Mouse (Mus musculus): ENCODE results near the gene 4930578G10Rik. TPM values are rescaled to one million over a fixed set of nuclear protein-coding genes. Genes with fewer than 3 reads are reported as not detected.
"Not testable (repeated sequence)": the region's sequence is repeated elsewhere in the genome, so short reads cannot be mapped to it uniquely, and the experiment has no call there.

4930578G10Rik gene
- total and polyA plus RNA-seq, 3 experiments = not detected

GRCm38 (mm10) chr4:42863487-42863886, 128.1 kb downstream of the 4930578G10Rik start:
- H3K9me3 ChIP-seq (replicated peaks; ENCODE audit: low read length); H3K4me1 ChIP-seq (ENCODE audit: control insufficient read depth in 1 of 2, insufficient read depth in 2 of 2); H3K27me3 ChIP-seq (replicated peaks); H3K36me3 ChIP-seq (replicated peaks in 1 of 2; ENCODE audit: control insufficient read depth in 1 of 2, insufficient read depth in 1 of 2, low read length in 1 of 2); H3K4me3 ChIP-seq (replicated peaks in 1 of 3; ENCODE audit: low read depth in 2 of 3, low read length in 2 of 3, poor library complexity in 1 of 3); in situ Hi-C loops (cut with MboI; ENCODE audit: low pct_ligation_motif_present, low pct_unique_long_range_greater_than_20kb, low sequenced_read_pairs); H3K79me2 ChIP-seq (replicated peaks; ENCODE audit: control insufficient read depth, extremely low read depth, insufficient read depth, poor library complexity, severe bottlenecking); H3K27ac ChIP-seq (ENCODE audit: insufficient read depth, low read depth); H3K4me2 ChIP-seq (ENCODE audit: insufficient read depth, low read depth, poor library complexity, severe bottlenecking); DNase-seq (ENCODE audit: extremely low read depth); H3K9ac ChIP-seq (ENCODE audit: insufficient read depth, low read depth); dilution Hi-C loops (cut with MboI; ENCODE audit: extremely low pct_ligation_motif_present, extremely low pct_unique_long_range_greater_than_20kb, low sequenced_read_pairs): not testable (repeated sequence)

- no peaks in the 10 kb centered on the region for H3K4me1 ChIP-seq (ENCODE audit: control insufficient read depth in 1 of 2, insufficient read depth in 2 of 2)
- TF ChIP-seq ELF1 (IDR thresholded peaks at IDR 0.05; ENCODE audit: low read depth, low read length) (no peak), MEF2A (IDR thresholded peaks at IDR 0.05; ENCODE audit: borderline replicate concordance, low read depth, low read length) (no peak), BHLHE40 (IDR thresholded peaks at IDR 0.05; ENCODE audit: low read depth, low read length) (no peak), NRF1 (IDR thresholded peaks at IDR 0.05; ENCODE audit: low read depth, low read length) (no peak), ETS1 (conservative IDR thresholded peaks at IDR 0.05; ENCODE audit: low read depth, low read length) (no peak), MXI1 (IDR thresholded peaks at IDR 0.05; ENCODE audit: low read depth, low read length) (no peak), EP300 (IDR thresholded peaks at IDR 0.05; ENCODE audit: low read length) (no peak), TCF12 (IDR thresholded peaks at IDR 0.05; ENCODE audit: low read depth, low read length) (no peak), RAD21 (IDR thresholded peaks at IDR 0.05; ENCODE audit: low read depth, low read length) (no peak), MAX (IDR thresholded peaks at IDR 0.05; ENCODE audit: low read length) (no peak), TBP (conservative IDR thresholded peaks at IDR 0.05; ENCODE audit: low read depth, low read length) (no peak), NELFE (IDR thresholded peaks at IDR 0.05; ENCODE audit: low read depth, low read length) (no peak), USF2 (conservative IDR thresholded peaks at IDR 0.05; ENCODE audit: low read depth, low read length) (no peak), MAZ (IDR thresholded peaks at IDR 0.05; ENCODE audit: low read depth, low read length) (no peak), SIN3A (IDR thresholded peaks at IDR 0.05; ENCODE audit: low read length) (no peak), CHD1 (IDR thresholded peaks at IDR 0.05; ENCODE audit: low read depth, low read length) (no peak), CTCF (conservative IDR thresholded peaks at IDR 0.05 in 1 of 2, IDR thresholded peaks at IDR 0.05 in 1 of 2; ENCODE audit: low read depth in 2 of 2, low read length in 2 of 2) (no peak), ZKSCAN1 (IDR thresholded peaks at IDR 0.05; ENCODE audit: borderline replicate concordance, low read depth, low read length) (no peak)
- H3K4me2 ChIP-seq (ENCODE audit: insufficient read depth, low read depth, poor library complexity, severe bottlenecking) = no peak overlapping the region
- H3K9me3 ChIP-seq (replicated peaks; ENCODE audit: low read length) = no peaks in the 10 kb centered on the region
- peaks cover 21% of the 10 kb centered on the region for H3K27me3 ChIP-seq (replicated peaks)
- no peaks in the 10 kb centered on the region for H3K36me3 ChIP-seq (replicated peaks in 1 of 2; ENCODE audit: control insufficient read depth in 1 of 2, insufficient read depth in 1 of 2, low read length in 1 of 2)
- H3K27ac ChIP-seq (ENCODE audit: insufficient read depth, low read depth) = no peak overlapping the region
- dilution Hi-C loops (cut with MboI; ENCODE audit: extremely low pct_ligation_motif_present, extremely low pct_unique_long_range_greater_than_20kb, low sequenced_read_pairs) (no loop called here), in situ Hi-C loops (cut with MboI; ENCODE audit: low pct_ligation_motif_present, low pct_unique_long_range_greater_than_20kb, low sequenced_read_pairs) (no loop called here)
- DNase-seq (ENCODE audit: extremely low read depth) = no peak
- H3K79me2 ChIP-seq (replicated peaks; ENCODE audit: control insufficient read depth, extremely low read depth, insufficient read depth, poor library complexity, severe bottlenecking) = no peaks in the 10 kb centered on the region
- no peak overlapping the region for H3K9ac ChIP-seq (ENCODE audit: insufficient read depth, low read depth)
- no peak overlapping the region for H3K4me3 ChIP-seq (replicated peaks in 1 of 3; ENCODE audit: low read depth in 2 of 3, low read length in 2 of 3, poor library complexity in 1 of 3)
Observed at GRCm38 (mm10) chr4:42867390-42867789, 132.0 kb downstream of the 4930578G10Rik start.

Measured in CH12.LX (cell line).